Mouse (Mus musculus): ENCODE data around the gene 4933436I01Rik.

Gene 4933436I01Rik

DNA sequence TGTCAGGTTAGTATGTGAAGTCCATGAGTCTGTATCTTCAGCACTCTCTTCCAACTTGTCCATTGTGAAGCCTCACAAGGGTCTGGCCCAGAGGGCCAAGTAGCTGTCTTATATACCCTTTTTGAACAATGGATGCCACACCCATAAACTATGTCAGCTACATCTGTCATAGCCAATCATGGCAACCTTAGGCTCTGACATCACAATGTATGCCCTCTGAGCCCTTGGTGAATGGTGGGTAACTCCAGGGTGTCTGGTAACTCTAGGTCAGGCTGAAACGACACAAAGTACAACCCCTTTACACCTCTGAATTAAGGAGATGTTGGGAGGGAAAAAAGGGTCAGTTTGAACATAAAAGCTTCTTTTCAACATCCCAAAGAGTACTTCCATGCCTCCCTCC lies at the start of gene 4933436I01Rik:
4933436I01Rik (minus strand) TSS at position 101 of the 400 bp plus-strand sequence.
- DNase-seq (ENCODE audit: low spot score) = no peak

DNA sequence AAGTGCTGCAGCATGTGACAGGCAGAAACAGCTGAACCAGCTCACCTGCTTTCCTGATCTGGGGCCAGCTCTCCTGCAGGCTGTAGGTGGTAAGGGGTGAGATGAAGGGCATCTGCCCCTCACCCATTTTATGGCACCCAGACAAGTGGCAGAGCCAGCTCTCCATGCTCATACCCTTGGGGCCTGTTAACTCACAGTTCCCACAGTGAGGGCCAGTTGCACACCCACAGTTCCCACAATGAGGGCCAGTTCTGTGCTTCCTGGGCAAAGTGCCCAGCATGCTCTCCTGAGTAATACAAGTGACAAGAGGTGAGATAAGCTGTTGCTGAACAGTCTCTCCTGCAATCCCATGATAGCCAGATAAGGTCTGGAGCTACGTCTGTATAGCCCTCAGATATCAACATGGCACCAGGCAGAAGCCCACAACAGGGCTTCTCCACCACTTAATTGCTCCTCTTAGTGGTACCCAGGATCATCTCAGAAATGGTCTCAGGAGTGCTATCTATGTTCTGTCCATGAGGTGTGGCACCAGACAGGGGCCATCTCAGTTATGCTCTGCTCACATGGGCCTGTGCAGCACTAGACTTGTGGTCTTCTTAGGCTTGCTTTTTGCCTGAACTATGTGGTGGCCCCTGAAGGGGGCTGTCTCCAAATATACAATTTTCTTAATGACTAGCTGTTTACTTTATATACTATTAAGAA lies 3.7 kb upstream of the 4933436I01Rik start:
- DNase-seq (ENCODE audit: low spot score) = no peak

DNA sequence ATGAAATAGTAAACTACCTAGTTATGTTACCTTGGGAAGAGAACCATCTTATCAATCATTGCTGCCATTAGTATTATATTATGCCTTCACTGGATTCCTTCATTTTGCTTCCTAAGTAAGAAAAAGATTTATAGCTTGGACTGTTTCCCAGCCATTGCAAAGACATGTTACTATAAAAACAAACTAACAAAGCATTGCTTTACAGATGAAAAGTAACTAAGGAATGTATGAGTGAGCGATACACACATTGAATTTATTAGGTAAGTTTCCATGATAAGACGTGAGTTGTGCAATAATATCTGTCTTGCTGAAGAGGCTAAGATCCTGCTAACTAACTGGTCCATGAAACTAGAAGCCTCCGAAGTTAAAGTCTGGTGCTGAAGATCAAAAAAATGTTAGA lies 37.8 kb downstream of the 4933436I01Rik start:
- no peak for DNase-seq (ENCODE audit: low spot score)
